Comparison of ENCODE assay signal across 11 mouse cellular contexts in the genomic region with DNA sequence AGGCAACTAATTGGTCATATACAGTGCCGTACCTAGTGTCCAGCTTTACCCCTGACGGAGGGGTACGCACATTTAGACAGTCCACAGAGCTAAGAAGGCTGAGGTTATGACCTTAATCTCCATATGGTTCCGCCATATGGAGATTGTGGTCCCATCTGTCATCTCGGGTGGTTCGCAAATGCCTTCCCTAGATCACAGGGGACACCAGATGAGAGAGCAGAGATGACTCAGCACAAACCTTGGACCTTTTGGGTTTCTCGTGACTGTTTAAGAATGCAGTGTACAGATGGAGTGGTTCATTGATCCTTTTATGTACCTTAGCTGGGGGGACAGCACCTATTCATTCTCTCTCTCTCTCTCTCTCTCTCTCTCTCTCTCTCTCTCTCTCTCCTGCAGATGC. TPM values are rescaled to one million over a fixed set of nuclear protein-coding genes. Genes with fewer than 3 reads are reported as not detected.
DNase-seq lines count a peak whose midpoint lies in the region; ATAC-seq and TF ChIP-seq lines count a peak whose summit lies in the region.
"Had no signal": no experiment of that assay in that cellular context is flagged by ENCODE, and none has a peak within 500 bp of the region (broad histone marks: within the 10 kb centered on the region; RNA-seq: fewer than 3 reads in every experiment).

No protein-coding gene starts in this region.

- H3K9me3 ChIP-seq in hindbrain, postnatal 0 days (ENCODE audit: low read length): no peaks in the 10 kb centered on the region
- H3K9me3 ChIP-seq in hindbrain, embryonic 12.5 days (replicated peaks): no peaks in the 10 kb centered on the region
- no peaks in the 10 kb centered on the region for H3K9me3 ChIP-seq in ES-E14 (ENCODE audit: control insufficient read depth, insufficient read depth, low read depth, low read length)
- H3K9me3 ChIP-seq in midbrain, embryonic 14.5 days (ENCODE audit: control insufficient read depth, low read length): no peaks in the 10 kb centered on the region

- ATAC-seq in hindbrain, postnatal 0 days: no peak
- no peak for ATAC-seq in hindbrain, embryonic 12.5 days (ENCODE audit: low FRiP score)
- ATAC-seq in midbrain, embryonic 14.5 days (ENCODE audit: low FRiP score, low TSS enrichment): no peak

- H3K27me3 ChIP-seq in hindbrain, postnatal 0 days (ENCODE audit: insufficient read depth, low read length): no peaks in the 10 kb centered on the region
- H3K27me3 ChIP-seq in hindbrain, embryonic 12.5 days: no peaks in the 10 kb centered on the region
- no peaks in the 10 kb centered on the region for H3K27me3 ChIP-seq in midbrain, embryonic 14.5 days (ENCODE audit: control insufficient read depth, insufficient read depth, low read length)

- peak; percentile 20 for DNase-seq in hindbrain, postnatal 0 days (ENCODE audit: low spot score)
- DNase-seq in ES-E14 (ENCODE audit: low read depth, low spot score): no peak
- peak; percentile 58 for DNase-seq in cerebellum, adult 9-11 months
- peak; percentile 10 for DNase-seq in midbrain, embryonic 14.5 days
- DNase-seq in right cerebral cortex, postnatal 36 days (ENCODE audit: low spot score in 2 of 2): no peak
- no peak for DNase-seq in heart, postnatal 25 days (ENCODE audit: low spot score)
- no peak for DNase-seq in frontal cortex, adult 2 months (ENCODE audit: extremely low spot score in 1 of 2, low spot score in 1 of 2)
- DNase-seq: heart, postnatal 4 days; kidney, adult 18-20 months had no signal

- H3K4me3 ChIP-seq in hindbrain, postnatal 0 days (ENCODE audit: low read length): no peak overlapping the region
- H3K4me3 ChIP-seq in hindbrain, embryonic 12.5 days: no peak overlapping the region
- H3K4me3 ChIP-seq in ES-E14 (ENCODE audit: insufficient read depth in 1 of 2, low read depth in 1 of 2, low read length in 2 of 2, poor library complexity in 1 of 2, severe bottlenecking in 1 of 2): no peak overlapping the region
- no peak overlapping the region for H3K4me3 ChIP-seq in midbrain, embryonic 14.5 days (replicated peaks; ENCODE audit: low read depth, low read length)

- H3K4me1 ChIP-seq in hindbrain, postnatal 0 days (ENCODE audit: insufficient read depth, low read length): no peaks in the 10 kb centered on the region
- H3K4me1 ChIP-seq in hindbrain, embryonic 12.5 days: peaks cover 7% of the 10 kb centered on the region
- no peaks in the 10 kb centered on the region for H3K4me1 ChIP-seq in ES-E14 (ENCODE audit: control insufficient read depth in 2 of 2, insufficient read depth in 2 of 2, low read length in 2 of 2, poor library complexity in 1 of 2)
- 0 out of 2 replicates have a peak, but pooled peaks cover 4% of the 10 kb centered on the region for H3K4me1 ChIP-seq in midbrain, embryonic 14.5 days (ENCODE audit: control insufficient read depth, insufficient read depth, low read length)

- no peaks in the 10 kb centered on the region for H3K36me3 ChIP-seq in hindbrain, postnatal 0 days (ENCODE audit: insufficient read depth, low read length)
- H3K36me3 ChIP-seq in hindbrain, embryonic 12.5 days: no peaks in the 10 kb centered on the region
- no peaks in the 10 kb centered on the region for H3K36me3 ChIP-seq in ES-E14 (ENCODE audit: control insufficient read depth, insufficient read depth, low read length, poor library complexity, severe bottlenecking)
- no peaks in the 10 kb centered on the region for H3K36me3 ChIP-seq in midbrain, embryonic 14.5 days (ENCODE audit: control insufficient read depth, insufficient read depth, low read length)

- WGBS in hindbrain, postnatal 0 days: 34% methylated on average over 7 of the region's 7 CpGs
- WGBS in hindbrain, embryonic 12.5 days: 45% methylated on average over 7 of the region's 7 CpGs
- 45% methylated on average over 7 of the region's 7 CpGs for WGBS in midbrain, embryonic 14.5 days

- TF ChIP-seq CTCF in hindbrain, postnatal 0 days (IDR thresholded peaks at IDR 0.05; ENCODE audit: low read depth): no peak

- no peak overlapping the region for H3K9ac ChIP-seq in hindbrain, postnatal 0 days (replicated peaks; ENCODE audit: low read length)
- no peak overlapping the region for H3K9ac ChIP-seq in hindbrain, embryonic 12.5 days
- no peak overlapping the region for H3K9ac ChIP-seq in ES-E14 (ENCODE audit: insufficient read depth, low read depth, low read length, poor library complexity, severe bottlenecking)
- H3K9ac ChIP-seq in midbrain, embryonic 14.5 days (replicated peaks; ENCODE audit: low read length): no peak overlapping the region

- in situ Hi-C loops in ES-E14 (cut with MboI; ENCODE audit: low sequenced_read_pairs in 2 of 2, unreplicated experiment in 2 of 2): no loop called here

- H3K4me2 ChIP-seq in hindbrain, postnatal 0 days (ENCODE audit: low read depth, low read length): no peak overlapping the region
- H3K4me2 ChIP-seq in hindbrain, embryonic 12.5 days (replicated peaks): no peak overlapping the region
- no peak overlapping the region for H3K4me2 ChIP-seq in midbrain, embryonic 14.5 days (ENCODE audit: low read length)

- intact Hi-C loops in heart, postnatal 25 days (cut with DNase I): no loop called here

- H3K27ac ChIP-seq in hindbrain, postnatal 0 days: no peak overlapping the region
- no peak overlapping the region for H3K27ac ChIP-seq in hindbrain, embryonic 12.5 days
- H3K27ac ChIP-seq in ES-E14 (ENCODE audit: insufficient read depth, low read depth, low read length, poor library complexity, severe bottlenecking): no peak overlapping the region
- H3K27ac ChIP-seq in midbrain, embryonic 14.5 days (replicated peaks; ENCODE audit: low read depth, low read length): no peak overlapping the region
- H3K27ac ChIP-seq: stomach, postnatal 0 days had no signal

TF ChIP-seq in ES-E14, 5 proteins besides CTCF, POLR2A, EP300 and RAD21:
- TF ChIP-seq CHD2 (IDR thresholded peaks at IDR 0.05; ENCODE audit: low read depth, low read length) (no peak), MAFK (IDR thresholded peaks at IDR 0.05; ENCODE audit: insufficient read depth, low read depth, low read length) (peak; percentile 85), ZC3H11A (IDR thresholded peaks at IDR 0.05; ENCODE audit: borderline replicate concordance, low read depth, low read length) (no peak), ZNF384 (IDR thresholded peaks at IDR 0.05; ENCODE audit: low read depth, low read length) (no peak)

RNA-seq across cellular contexts. Expression of a gene that starts 33.9 kb away (rescaled TPM):
- total RNA-seq in hindbrain, postnatal 0 days (2014; rRNA removed): 1.3 and 1.7 TPM in 2 replicates
- 0.79 and 0.91 TPM in 2 replicates for polyA plus RNA-seq in hindbrain, postnatal 0 days (2015; fragmentation: Nextera tagmentation; extraction: Ambion mirVana)
- 1.6 and 2.6 TPM in 2 replicates for polyA plus RNA-seq in hindbrain, embryonic 12.5 days (2016; fragmentation: Nextera tagmentation; extraction: Ambion mirVana)
- 0.32 and 1.2 TPM in 2 replicates for total RNA-seq in ES-E14 (2012; rRNA removed)
- 0.55 TPM in 1 of 2 replicates, not detected in the other for polyA plus RNA-seq in midbrain, embryonic 14.5 days (2014; fragmentation: Nextera tagmentation; extraction: Ambion mirVana)
- total RNA-seq in heart, postnatal 25 days (2021): 1 to 10 TPM in 1 of 2 experiments, under 1 TPM in 1; 0.89 to 1.0 TPM
- polyA plus RNA-seq in frontal cortex, adult 2 months (2012; rRNA removed): 2.5 TPM in 2 replicates

RNA-seq across cellular contexts. Expression of a gene that starts 45.0 kb away (rescaled TPM):
- 9.4 and 10.6 TPM in 2 replicates for total RNA-seq in hindbrain, postnatal 0 days (2014; rRNA removed)
- polyA plus RNA-seq in hindbrain, postnatal 0 days (2015; fragmentation: Nextera tagmentation; extraction: Ambion mirVana): 11.1 and 12.7 TPM in 2 replicates
- polyA plus RNA-seq in hindbrain, embryonic 12.5 days (2016; fragmentation: Nextera tagmentation; extraction: Ambion mirVana): 25.3 and 28.1 TPM in 2 replicates
- total RNA-seq in ES-E14 (2012; rRNA removed): 30.1 and 39.4 TPM in 2 replicates
- 23.9 and 25.4 TPM in 2 replicates for polyA plus RNA-seq in midbrain, embryonic 14.5 days (2014; fragmentation: Nextera tagmentation; extraction: Ambion mirVana)
- total RNA-seq in heart, postnatal 25 days (2021): 1 to 10 TPM; 2.4 to 5.5 TPM
- 37.6 and 38.1 TPM in 2 replicates for polyA plus RNA-seq in frontal cortex, adult 2 months (2012; rRNA removed)

RNA-seq across cellular contexts. Expression of a gene that starts 45.0 kb away (rescaled TPM):
- total RNA-seq in hindbrain, postnatal 0 days (2014; rRNA removed): 26.3 and 26.5 TPM in 2 replicates
- 183 and 192 TPM in 2 replicates for polyA plus RNA-seq in hindbrain, postnatal 0 days (2015; fragmentation: Nextera tagmentation; extraction: Ambion mirVana)
- polyA plus RNA-seq in hindbrain, embryonic 12.5 days (2016; fragmentation: Nextera tagmentation; extraction: Ambion mirVana): 138 and 155 TPM in 2 replicates
- total RNA-seq in ES-E14 (2012; rRNA removed): 53.8 and 72.8 TPM in 2 replicates
- polyA plus RNA-seq in midbrain, embryonic 14.5 days (2014; fragmentation: Nextera tagmentation; extraction: Ambion mirVana): 160 and 171 TPM in 2 replicates
- total RNA-seq in heart, postnatal 25 days (2021): 10 to 100 TPM; 73.2 to 85.1 TPM
- 46.7 and 48.2 TPM in 2 replicates for polyA plus RNA-seq in frontal cortex, adult 2 months (2012; rRNA removed)

Comparison
In these comparisons a context has a peak if more than half of its experiments do, and no peak if none do; other contexts are left out.
1. DNase-seq: peak in hindbrain, postnatal 0 days (single experiment), cerebellum, adult 9-11 months (single experiment) and midbrain, embryonic 14.5 days (single experiment); none in ES-E14 (single experiment), right cerebral cortex, postnatal 36 days (0 of 2), heart, postnatal 25 days (single experiment) and frontal cortex, adult 2 months (0 of 2).